Comparison of ENCODE assay signal across 16 mouse cellular contexts in genomic region chr1:174689301-174689700, GRCm38 (mm10).
"Had no signal": no experiment of that assay in that cellular context is flagged by ENCODE, and none has a peak within 500 bp of the region (broad histone marks: within the 10 kb centered on the region; RNA-seq: fewer than 3 reads in every experiment).

No protein-coding gene starts in this region.

- H3K4me3 ChIP-seq: neural tube, embryonic 13.5 days; neural tube, embryonic 15.5 days; stomach, embryonic 15.5 days had no signal

- DNase-seq: retina, postnatal 1 day; right cerebral cortex, adult 18-20 months; right cerebral cortex, postnatal 14 days; right cerebral cortex, postnatal 25 days; right cerebral cortex, postnatal 4 days; spleen, adult 18-20 months; thymus, adult 18-20 months; thymus, adult 2 months; thymus, postnatal 14 days; thymus, postnatal 25 days; thymus, postnatal 36 days; thymus, postnatal 4 days had no signal

- H3K9me3 ChIP-seq: neural tube, embryonic 13.5 days; neural tube, embryonic 15.5 days; stomach, embryonic 15.5 days had no signal

- H3K36me3 ChIP-seq: neural tube, embryonic 13.5 days; neural tube, embryonic 15.5 days; stomach, embryonic 15.5 days had no signal

- H3K4me1 ChIP-seq: neural tube, embryonic 13.5 days; neural tube, embryonic 15.5 days; stomach, embryonic 15.5 days had no signal

- H3K27me3 ChIP-seq: neural tube, embryonic 13.5 days; neural tube, embryonic 15.5 days; stomach, embryonic 15.5 days had no signal

- H3K27ac ChIP-seq: neural tube, embryonic 13.5 days; neural tube, embryonic 15.5 days; stomach, embryonic 15.5 days; stomach, postnatal 0 days had no signal

- H3K9ac ChIP-seq: neural tube, embryonic 13.5 days; neural tube, embryonic 15.5 days; stomach, embryonic 15.5 days had no signal

- H3K4me2 ChIP-seq: neural tube, embryonic 13.5 days; neural tube, embryonic 15.5 days; stomach, embryonic 15.5 days had no signal
